Mouse (Mus musculus) limb, embryonic 14.5 days (tissue): ENCODE data around the gene Acoxl. TPM values are rescaled to one million over a fixed set of nuclear protein-coding genes. Genes with fewer than 3 reads are reported as not detected.

ENCODE experiments used
- ATAC-seq: fragments of 200-750 bp; cut with Nextera tagmentation; 2 replicates; pipeline ENCODE4 v1.8.0; 2017; ENCODE audit warnings: low read depth, moderate number of reproducible peaks, moderate TSS enrichment; ENCODE audit not compliant: low FRiP score
- DNase-seq: peaks from one replicate; pipeline ENCODE4 v3.0.0-alpha.2; 2015; ENCODE audit warnings: low spot score
- H3K27ac ChIP-seq: fragments of 300-500 bp; sonication (generic); replicated peaks from 2 replicates; pipeline ENCODE4 v1.5.1; 2014; ENCODE audit warnings: low read depth, mild to moderate bottlenecking, low read length, moderate library complexity, mixed read lengths
- H3K27me3 ChIP-seq: fragments of 300-500 bp; sonication (generic); 2 replicates; pipeline ENCODE4 v1.6.1; 2014; ENCODE audit warnings: low read length, mixed read lengths; ENCODE audit not compliant: control insufficient read depth, insufficient read depth
- H3K36me3 ChIP-seq: fragments of 300-500 bp; sonication (generic); 2 replicates; pipeline ENCODE4 v1.6.1; 2014; ENCODE audit warnings: mild to moderate bottlenecking, low read length, moderate library complexity, mixed read lengths; ENCODE audit not compliant: control insufficient read depth, insufficient read depth
- H3K4me1 ChIP-seq: fragments of 300-500 bp; sonication (generic); 2 replicates; pipeline ENCODE4 v1.6.1; 2014; ENCODE audit warnings: antibody characterized with exemption, low read length, mixed read lengths; ENCODE audit not compliant: control insufficient read depth, insufficient read depth
- H3K4me2 ChIP-seq: fragments of 300-500 bp; sonication (generic); replicated peaks from 2 replicates; pipeline ENCODE4 v1.6.1; 2014; ENCODE audit warnings: low read depth, mild to moderate bottlenecking, low read length, moderate library complexity; ENCODE audit not compliant: severe bottlenecking
- H3K4me3 ChIP-seq: fragments of 300-500 bp; sonication (generic); replicated peaks from 2 replicates; pipeline ENCODE4 v1.5.1; 2014; ENCODE audit warnings: low read length
- H3K9ac ChIP-seq: fragments of 300-500 bp; sonication (generic); 2 replicates; pipeline ENCODE4 v1.6.1; 2014; ENCODE audit warnings: mild to moderate bottlenecking, low read depth, low read length, moderate library complexity; ENCODE audit not compliant: severe bottlenecking
- H3K9me3 ChIP-seq: fragments of 300-500 bp; sonication (generic); 2 replicates; pipeline ENCODE4 v1.6.1; 2016; ENCODE audit warnings: low read length; ENCODE audit not compliant: control insufficient read depth
- POLR2A ChIP-seq: fragments of 200-500 bp; IDR thresholded peaks from 2 replicates; pipeline ENCODE4 v1.8.0; 2012; ENCODE audit warnings: inconsistent platforms, mild to moderate bottlenecking, moderate library complexity, borderline replicate concordance; ENCODE audit not compliant: insufficient read depth, insufficient read length; ENCODE audit errors: extremely low read depth
- WGBS: fragments of 180-500 bp; shearing (Covaris S2); extraction: QIAGEN DNeasy Blood & Tissue Kit; methylation state at CpG from one replicate; pipeline ENCODE4 v1.1.7; 2014; 5-methylcytosine and 5-hydroxymethylcytosine counted together
- polyA plus RNA-seq, 2 experiments: library from polyadenylated mRNA; depleted of rRNA in 1 of 2; stranded (reverse) in 1 of 2; unstranded in 1 of 2; fragments of >200 nt; fragmentation: Nextera tagmentation in 1 of 2; extraction: Ambion mirVana in 1 of 2; gene quantifications; 2 replicates each; pipeline versions ENCODE4 v1.2.1 to v1.2.3; 2012 to 2014

The Acoxl gene
- polyA plus RNA-seq, 2 experiments, result 0.13 TPM; not detected in 1

DNA sequence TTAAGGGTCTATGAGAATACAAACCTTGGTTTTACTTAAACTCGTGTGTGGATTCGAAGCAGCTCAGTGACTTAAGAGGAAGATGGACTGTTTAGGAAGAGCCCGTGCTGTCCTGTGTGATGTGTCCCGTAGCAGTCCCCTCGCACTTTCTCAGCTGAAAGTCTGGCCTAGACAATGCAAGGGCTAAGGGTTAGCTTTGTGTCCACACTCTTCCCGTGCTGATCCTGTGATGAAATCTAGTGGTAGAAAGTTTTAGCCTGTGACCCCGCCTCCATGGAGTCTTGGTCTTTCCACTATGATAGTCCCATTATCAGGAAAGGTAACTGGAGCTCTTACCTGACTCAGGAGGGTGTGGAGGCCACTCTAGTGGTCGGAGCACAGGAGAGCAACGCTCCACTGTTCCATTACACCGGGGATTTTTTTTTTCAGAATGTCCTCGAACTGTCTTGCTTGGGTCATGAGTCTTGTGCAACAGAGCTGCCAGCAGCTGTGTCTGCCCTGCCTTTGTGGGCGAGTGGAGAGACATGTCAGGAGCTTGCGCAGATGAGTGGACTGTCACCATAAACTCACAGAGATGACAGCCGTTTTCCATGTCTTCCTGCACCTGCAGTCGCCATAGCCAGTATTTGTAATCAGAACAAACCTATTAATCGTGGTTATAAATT is 298.2 kb downstream of the Acoxl start:
- ATAC-seq (no peak), DNase-seq (no peak)
- Histone ChIP-seq H3K27ac (no peak overlapping the region), H3K4me2 (no peak overlapping the region), H3K27me3 (no peaks in the 10 kb centered on the region), H3K9me3 (no peaks in the 10 kb centered on the region), H3K4me1 (peaks cover 41% of the 10 kb centered on the region), H3K36me3 (peaks cover 41% of the 10 kb centered on the region), H3K4me3 (no peak overlapping the region), H3K9ac (no peak overlapping the region)
- TF ChIP-seq POLR2A, result no peak
- 85% methylated on average over 16 of the region's 16 CpGs for WGBS

DNA sequence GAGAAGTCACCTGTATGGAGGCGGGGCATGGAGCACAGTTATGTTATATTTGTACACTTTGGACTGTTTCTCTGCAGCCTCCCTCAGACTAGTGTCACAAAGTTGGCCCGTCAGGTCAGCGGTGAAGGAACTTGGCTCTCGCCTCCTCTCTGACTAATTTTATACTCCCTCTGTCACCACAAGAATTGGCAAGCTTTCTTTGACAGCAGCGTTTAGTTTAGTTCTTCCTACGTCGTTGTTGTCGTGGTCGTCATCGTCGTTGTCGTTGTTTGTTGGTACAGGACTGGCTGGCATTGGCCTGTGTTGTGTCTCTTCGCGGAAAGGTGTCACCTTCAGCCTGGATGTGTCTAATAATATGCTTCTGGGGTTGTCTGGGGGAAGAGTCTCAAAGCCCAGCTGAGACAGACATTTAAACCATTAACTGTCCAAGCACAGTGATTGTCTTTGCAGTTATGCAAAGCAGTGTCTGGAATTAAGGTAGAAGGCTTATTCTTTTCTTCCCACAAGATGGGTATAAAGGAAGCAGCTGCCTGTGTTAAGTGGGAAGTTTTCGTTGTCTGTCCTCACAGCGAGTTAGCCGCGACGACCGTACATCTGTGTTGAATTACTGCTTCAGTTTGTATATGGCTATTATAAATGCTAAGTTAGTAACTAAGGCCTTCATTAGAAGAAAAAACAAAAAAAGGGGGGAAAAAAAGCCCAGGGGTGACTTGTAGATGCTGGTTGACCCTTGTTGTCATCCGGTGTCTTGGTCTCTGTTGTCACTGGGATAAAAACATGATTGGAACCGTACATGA is 299.0 kb downstream of the Acoxl start:
- WGBS, result 60% methylated on average over 22 of the region's 22 CpGs

GRCm38 (mm10) chr2:128138924-128139323 is 300.2 kb downstream of the Acoxl start:
- 23% methylated on average over 8 of the region's 8 CpGs for WGBS
- no peaks in the 10 kb centered on the region for H3K9me3 ChIP-seq
- no peak for TF ChIP-seq POLR2A
- ATAC-seq, result no peak
- H3K4me1 ChIP-seq, result peaks cover 41% of the 10 kb centered on the region
- no peak overlapping the region for H3K4me3 ChIP-seq
- peaks cover 49% of the 10 kb centered on the region for H3K36me3 ChIP-seq
- H3K27me3 ChIP-seq, result no peaks in the 10 kb centered on the region
- no peak overlapping the region for H3K9ac ChIP-seq
- no peak overlapping the region for H3K4me2 ChIP-seq
- no peak overlapping the region for H3K27ac ChIP-seq
- DNase-seq, result no peak

More for the DNA sequence above, 299.0 kb downstream of the Acoxl start:
- no peak for DNase-seq
- no peak overlapping the region for H3K4me3 ChIP-seq
- H3K9me3 ChIP-seq, result no peaks in the 10 kb centered on the region
- TF ChIP-seq POLR2A, result no peak
- no peak overlapping the region for H3K9ac ChIP-seq
- no peaks in the 10 kb centered on the region for H3K27me3 ChIP-seq
- H3K4me2 ChIP-seq, result no peak overlapping the region
- H3K27ac ChIP-seq, result no peak overlapping the region
- no peak for ATAC-seq
- H3K36me3 ChIP-seq, result peaks cover 42% of the 10 kb centered on the region
- H3K4me1 ChIP-seq, result peaks cover 41% of the 10 kb centered on the region

DNA sequence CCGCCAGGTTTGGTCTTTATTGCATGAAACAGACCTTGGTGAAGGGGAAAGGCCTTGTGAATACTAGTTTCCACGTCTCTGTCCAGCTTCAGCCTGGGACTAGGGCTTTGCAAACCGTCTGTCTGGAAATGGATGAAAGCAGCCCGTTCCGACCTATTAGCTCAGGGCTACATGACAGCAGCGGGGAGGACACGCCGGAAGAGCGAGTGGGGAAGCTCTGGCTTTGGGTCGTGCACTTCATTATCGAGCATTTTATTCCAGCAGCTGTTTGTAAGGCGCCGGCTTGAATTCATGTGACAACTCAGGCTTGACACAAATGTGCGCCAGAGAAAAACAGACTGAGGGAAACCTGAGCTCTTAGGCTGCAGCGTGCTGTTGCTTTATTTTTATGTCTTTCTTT is 301.1 kb downstream of the Acoxl start:
- H3K36me3 ChIP-seq, result peaks cover 46% of the 10 kb centered on the region
- WGBS, result 57% methylated on average over 15 of the region's 15 CpGs
- peak; percentile 54 for DNase-seq

GRCm38 (mm10) chr2:128140183-128140582 is 301.5 kb downstream of the Acoxl start:
- no peaks in the 10 kb centered on the region for H3K27me3 ChIP-seq
- DNase-seq, result no peak
- no peaks in the 10 kb centered on the region for H3K9me3 ChIP-seq
- 0 out of 2 replicates have a peak, but pooled peaks have one; percentile 21 for ATAC-seq
- no peak overlapping the region for H3K4me2 ChIP-seq
- H3K4me3 ChIP-seq, result no peak overlapping the region
- H3K36me3 ChIP-seq, result peaks cover 42% of the 10 kb centered on the region
- TF ChIP-seq POLR2A, result no peak
- no peak overlapping the region for H3K9ac ChIP-seq
- 72% methylated on average over 3 of the region's 3 CpGs for WGBS
- H3K27ac ChIP-seq, result no peak overlapping the region
- peaks cover 32% of the 10 kb centered on the region for H3K4me1 ChIP-seq

More for the DNA sequence above, 301.1 kb downstream of the Acoxl start:
- no peak overlapping the region for H3K4me3 ChIP-seq
- peak; percentile 42; the same call in 1 of the 2 replicates for ATAC-seq
- TF ChIP-seq POLR2A, result no peak
- no peaks in the 10 kb centered on the region for H3K9me3 ChIP-seq
- H3K27ac ChIP-seq, result no peak overlapping the region
- no peaks in the 10 kb centered on the region for H3K27me3 ChIP-seq
- peaks cover 34% of the 10 kb centered on the region for H3K4me1 ChIP-seq
- no peak overlapping the region for H3K9ac ChIP-seq
- H3K4me2 ChIP-seq, result no peak overlapping the region
